Mouse (Mus musculus): ENCODE results near the gene Gm20532.

DNA sequence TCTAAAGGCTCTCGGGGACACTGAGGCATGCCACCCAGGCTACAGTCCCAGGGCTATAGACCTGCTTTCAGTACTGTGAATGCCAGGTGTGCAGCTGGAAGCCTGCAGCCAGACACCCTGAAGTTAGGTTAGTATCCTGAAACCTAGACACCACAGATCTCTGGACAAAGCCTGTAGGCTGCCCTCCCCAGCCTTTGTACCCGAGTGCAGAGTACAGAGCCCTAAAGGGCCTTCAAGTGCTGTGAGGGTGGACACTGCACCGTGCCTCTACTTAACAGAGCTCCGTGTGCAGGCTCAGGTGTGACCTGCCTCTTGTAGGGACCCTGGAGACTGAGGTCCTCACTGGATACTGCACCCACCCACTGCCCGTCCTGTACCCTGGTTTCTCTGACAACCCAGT, 25.9 kb upstream of the Gm20532 start:
- TF ChIP-seq CTCF (IDR thresholded peaks at IDR 0.05; ENCODE audit: extremely low read depth, insufficient read length, insufficient replicate concordance, low read depth, low read length) (no peak), POLR2A (IDR thresholded peaks at IDR 0.05; ENCODE audit: low read depth, low read length) (no peak)

Data from small intestine, adult 2 months (tissue).